Mouse (Mus musculus) midbrain, embryonic 16.5 days (tissue): ENCODE data around the gene Tm9sf4. TPM values are rescaled to one million over a fixed set of nuclear protein-coding genes. Genes with fewer than 3 reads are reported as not detected.

Source experiments
- ATAC-seq: fragments of 200-750 bp; cut with Nextera tagmentation; 2 replicates; pipeline ENCODE4 v1.8.0; 2017; ENCODE audit warnings: moderate TSS enrichment
- H3K27ac ChIP-seq: fragments of 300-500 bp; sonication (generic); 2 replicates; pipeline ENCODE4 v1.5.1; 2014; ENCODE audit warnings: mild to moderate bottlenecking, low read length, mixed read lengths
- H3K27me3 ChIP-seq: fragments of 300-500 bp; sonication (generic); 2 replicates; pipeline ENCODE4 v1.6.1; 2014; ENCODE audit warnings: low read depth, low read length, mixed read lengths; ENCODE audit not compliant: control insufficient read depth, insufficient read depth
- H3K36me3 ChIP-seq: fragments of 300-500 bp; sonication (generic); 2 replicates; pipeline ENCODE4 v1.6.1; 2014; ENCODE audit warnings: mild to moderate bottlenecking, low read length, moderate library complexity, mixed read lengths; ENCODE audit not compliant: control insufficient read depth, insufficient read depth
- H3K4me1 ChIP-seq: fragments of 300-500 bp; sonication (generic); 2 replicates; pipeline ENCODE4 v1.6.1; 2014; ENCODE audit warnings: mild to moderate bottlenecking, low read length, mixed read lengths; ENCODE audit not compliant: control insufficient read depth, insufficient read depth
- H3K4me2 ChIP-seq: fragments of 300-500 bp; sonication (generic); 2 replicates; pipeline ENCODE4 v1.6.1; 2014; ENCODE audit warnings: mild to moderate bottlenecking, low read length, mixed read lengths
- H3K4me3 ChIP-seq: fragments of 300-500 bp; sonication (generic); 2 replicates; pipeline ENCODE4 v1.5.1; 2014; ENCODE audit warnings: low read depth, mild to moderate bottlenecking, low read length, moderate library complexity, mixed read lengths
- H3K9ac ChIP-seq: fragments of 300-500 bp; sonication (generic); 2 replicates; pipeline ENCODE4 v1.6.1; 2014; ENCODE audit warnings: low read depth, low read length, mixed read lengths
- H3K9me3 ChIP-seq: fragments of 300-500 bp; sonication (generic); replicated peaks from 2 replicates; pipeline ENCODE4 v1.6.1; 2014; ENCODE audit warnings: mild to moderate bottlenecking, low read length, mixed read lengths; ENCODE audit not compliant: control insufficient read depth, poor library complexity, severe bottlenecking
- WGBS: fragments of 180-500 bp; shearing (Covaris S2); extraction: QIAGEN DNeasy Blood & Tissue Kit; methylation state at CpG from one replicate; pipeline ENCODE4 v1.1.7; 2014; 5-methylcytosine and 5-hydroxymethylcytosine counted together
- polyA plus RNA-seq: library from polyadenylated mRNA; unstranded; fragments of >200 nt; fragmentation: Nextera tagmentation; extraction: Ambion mirVana; gene quantifications from 2 replicates; pipeline ENCODE4 v1.2.1, GENCODE M21; 2015

Tm9sf4 gene
- polyA plus RNA-seq, 1 experiment from 2014 or later, result 85.8 TPM

DNA sequence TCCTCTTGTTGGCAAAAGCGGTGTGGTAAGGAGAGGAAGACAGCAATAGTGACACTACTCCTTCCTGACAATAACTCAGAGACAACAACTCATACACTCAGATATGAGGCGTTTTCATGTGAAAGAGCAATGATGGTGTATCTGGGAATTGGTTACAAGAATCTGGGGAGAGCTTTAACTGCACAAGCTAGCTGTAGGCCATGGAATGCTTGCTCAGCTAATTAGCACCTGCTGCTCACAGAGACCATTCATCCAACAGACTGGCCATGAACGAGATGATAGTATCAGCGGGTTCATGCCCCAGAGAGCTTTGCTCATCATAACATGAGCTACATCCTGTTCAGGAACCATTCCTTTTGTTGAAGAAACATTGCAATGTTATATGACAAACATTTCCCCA, 76.1 kb downstream of the Tm9sf4 start:
- Histone ChIP-seq H3K4me1 (peaks cover 26% of the 10 kb centered on the region), H3K9ac (no peak overlapping the region), H3K9me3 (no peaks in the 10 kb centered on the region), H3K4me3 (no peak overlapping the region), H3K4me2 (no peak overlapping the region), H3K27ac (no peak overlapping the region), H3K36me3 (peaks cover 20% of the 10 kb centered on the region), H3K27me3 (no peaks in the 10 kb centered on the region)
- no peak for ATAC-seq
- WGBS, result 73% methylated on average over 4 of the region's 4 CpGs

- 71% methylated on average over 4 of the region's 4 CpGs for WGBS
- H3K9me3 ChIP-seq, result no peaks in the 10 kb centered on the region
- no peak for ATAC-seq
These were observed 76.8 kb downstream of the Tm9sf4 start for GRCm38 (mm10) chr2:153237891-153238290.

DNA sequence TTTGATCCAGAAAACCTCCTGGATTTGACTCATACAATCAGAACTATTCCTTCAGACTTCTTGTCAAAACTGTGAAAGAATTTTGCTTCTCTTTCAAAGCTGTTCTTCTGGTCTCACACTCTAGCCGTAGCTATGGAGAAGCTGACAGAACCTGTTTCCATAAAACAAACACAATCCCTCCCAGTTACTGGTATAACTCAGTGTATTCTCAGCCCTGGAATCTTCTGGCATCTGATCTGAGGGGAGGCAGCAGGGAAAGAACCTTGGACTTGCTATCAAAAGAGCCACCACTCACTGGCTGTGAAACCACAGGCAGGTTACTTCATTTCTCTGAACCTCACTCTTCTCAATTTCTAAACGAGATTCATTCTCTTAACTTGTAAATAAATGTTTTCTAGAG, 77.3 kb downstream of the Tm9sf4 start:
- Histone ChIP-seq H3K27ac (no peak overlapping the region), H3K9me3 (no peaks in the 10 kb centered on the region), H3K36me3 (peaks cover 14% of the 10 kb centered on the region), H3K4me1 (peaks cover 37% of the 10 kb centered on the region), H3K27me3 (no peaks in the 10 kb centered on the region), H3K9ac (no peak overlapping the region), H3K4me3 (no peak overlapping the region), H3K4me2 (no peak overlapping the region)
- ATAC-seq, result no peak
- 56% methylated on average over 2 of the region's 2 CpGs for WGBS

More at GRCm38 (mm10) chr2:153237891-153238290, 76.8 kb downstream of the Tm9sf4 start:
- peaks cover 16% of the 10 kb centered on the region for H3K36me3 ChIP-seq
- H3K4me3 ChIP-seq, result no peak overlapping the region
- H3K4me1 ChIP-seq, result peaks cover 33% of the 10 kb centered on the region
- H3K27me3 ChIP-seq, result no peaks in the 10 kb centered on the region
- H3K27ac ChIP-seq, result no peak overlapping the region
- no peak overlapping the region for H3K9ac ChIP-seq
- H3K4me2 ChIP-seq, result no peak overlapping the region

GRCm38 (mm10) chr2:153239021-153239859, 78.1 kb downstream of the Tm9sf4 start:
- peak overlapping the region; percentile 61 for H3K4me2 ChIP-seq
- 35% methylated on average over 7 of the region's 7 CpGs for WGBS
- no peak overlapping the region for H3K27ac ChIP-seq
- peaks cover 10% of the 10 kb centered on the region for H3K36me3 ChIP-seq
- H3K9ac ChIP-seq, result peak overlapping the region; percentile 97
- H3K9me3 ChIP-seq, result no peaks in the 10 kb centered on the region
- peaks cover 37% of the 10 kb centered on the region for H3K4me1 ChIP-seq
- peak overlapping the region; percentile 92 for H3K4me3 ChIP-seq
- ATAC-seq, result no peak
- H3K27me3 ChIP-seq, result no peaks in the 10 kb centered on the region

DNA sequence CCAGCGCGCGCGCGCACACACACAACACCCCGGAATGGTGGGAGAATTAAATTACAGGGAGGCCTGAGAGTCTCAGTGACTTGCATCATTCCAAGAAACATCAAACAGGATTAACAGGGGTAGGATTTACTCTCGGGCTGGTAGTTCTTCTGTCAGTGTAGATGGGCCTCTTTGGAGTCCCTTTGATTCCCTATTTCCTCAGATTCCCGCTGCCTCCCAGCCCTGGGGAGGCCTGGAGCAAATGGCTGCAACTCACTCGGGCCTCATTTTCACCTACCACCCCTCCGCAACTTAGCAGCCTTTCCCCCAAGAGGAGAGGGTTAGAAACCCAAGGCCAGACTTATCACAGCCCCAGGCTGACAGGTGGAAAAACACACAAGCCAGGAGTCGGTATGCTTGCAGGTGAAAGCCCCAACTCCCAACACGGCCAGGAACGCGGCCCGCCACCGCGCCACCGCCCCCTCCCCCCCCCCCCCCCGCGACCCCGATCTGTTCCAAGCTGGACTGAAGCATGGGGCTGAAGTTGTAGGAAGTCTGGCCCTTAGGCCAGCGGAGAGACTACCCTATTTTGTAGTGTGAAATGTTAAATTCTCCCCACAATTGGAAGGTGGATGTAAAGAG, 78.9 kb downstream of the Tm9sf4 start:
- ATAC-seq, result no peak
- H3K27me3 ChIP-seq, result no peaks in the 10 kb centered on the region
- H3K4me1 ChIP-seq, result peaks cover 37% of the 10 kb centered on the region
- no peak overlapping the region; the same call in 1 of the 2 replicates for H3K27ac ChIP-seq
- no peaks in the 10 kb centered on the region for H3K9me3 ChIP-seq
- peaks cover 5% of the 10 kb centered on the region for H3K36me3 ChIP-seq
- H3K4me3 ChIP-seq, result peak overlapping the region; percentile 92
- H3K4me2 ChIP-seq, result peak overlapping the region; percentile 61
- 1% methylated on average over 19 of the region's 22 CpGs for WGBS
- peak overlapping the region; percentile 97 for H3K9ac ChIP-seq

DNA sequence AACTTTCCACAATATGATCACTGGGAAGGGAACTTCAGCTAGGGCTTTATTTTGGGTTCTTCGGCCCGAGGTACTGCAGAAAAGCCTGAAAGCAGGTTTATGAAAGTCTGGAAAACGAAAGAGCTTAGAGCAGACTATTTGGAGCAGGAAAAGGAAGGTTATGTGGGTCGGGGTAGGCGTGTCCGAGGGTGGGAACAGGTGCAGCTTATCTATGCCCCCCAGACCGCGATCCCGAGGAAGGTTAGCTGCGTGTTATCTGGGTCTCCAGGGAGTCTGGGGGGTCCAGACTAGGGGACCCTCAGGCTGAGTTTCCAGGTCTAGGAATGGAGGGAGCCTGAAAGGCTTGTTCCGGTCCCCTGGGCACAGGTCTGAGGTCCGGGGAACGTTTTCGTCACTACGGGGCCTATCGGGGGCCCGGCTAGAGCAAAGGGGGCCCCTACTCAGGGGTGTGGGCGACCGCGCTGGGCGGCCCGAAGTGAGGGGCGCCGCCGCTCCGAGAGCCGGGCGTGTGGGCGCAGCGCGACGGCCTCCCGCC, 79.7 kb downstream of the Tm9sf4 start:
- peak overlapping the region; percentile 97 for H3K9ac ChIP-seq
- H3K9me3 ChIP-seq, result no peaks in the 10 kb centered on the region
- H3K4me1 ChIP-seq, result peaks cover 37% of the 10 kb centered on the region
- H3K4me2 ChIP-seq, result peak overlapping the region; percentile 61
- H3K36me3 ChIP-seq, result no peaks in the 10 kb centered on the region; the same call in 1 of the 2 replicates
- H3K4me3 ChIP-seq, result peak overlapping the region; percentile 92
- peak; percentile 80 for ATAC-seq
- H3K27me3 ChIP-seq, result no peaks in the 10 kb centered on the region
- peak overlapping the region; percentile 84 for H3K27ac ChIP-seq
- 0% methylated on average over 17 of the region's 33 CpGs for WGBS

DNA sequence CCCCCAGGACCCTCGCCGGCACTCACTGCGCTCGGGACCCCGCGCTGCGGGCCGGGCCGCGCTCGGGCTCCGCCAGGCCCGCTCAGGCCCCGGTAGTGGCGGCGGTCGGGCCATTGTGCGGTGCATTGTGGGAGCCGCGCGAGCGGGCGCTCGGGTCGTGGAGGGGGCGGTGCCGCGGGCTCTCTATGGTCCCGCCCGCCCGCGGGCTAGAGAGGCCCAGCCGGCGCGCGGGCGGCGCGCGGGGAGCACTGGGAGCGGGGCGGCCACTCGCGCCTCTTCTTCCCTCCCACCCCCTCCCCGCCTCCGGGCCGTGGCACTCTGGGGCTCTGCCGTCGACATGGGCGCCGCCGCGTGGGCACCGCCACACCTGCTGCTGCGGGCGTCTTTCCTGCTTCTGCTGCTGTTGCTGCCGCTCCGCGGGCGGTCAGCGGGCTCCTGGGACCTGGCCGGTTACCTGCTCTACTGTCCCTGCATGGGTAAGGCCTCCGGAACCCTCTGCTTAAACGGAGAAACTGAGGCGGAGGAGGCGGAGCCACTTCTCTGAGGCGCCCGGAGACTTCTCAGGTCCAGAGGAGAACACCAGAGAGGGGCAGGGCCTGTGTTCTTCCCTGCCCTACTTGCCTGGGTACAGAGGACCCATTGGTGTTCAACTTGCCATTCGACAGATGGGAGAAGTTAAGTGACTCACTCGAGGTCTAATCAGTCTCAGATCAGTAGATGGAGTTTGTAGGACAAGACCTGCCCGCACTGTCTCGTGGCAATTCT, 80.3 kb downstream of the Tm9sf4 start, which contains the start of the genes Plagl2 and Pofut1:
Gene Plagl2 (minus strand): TSS at position 177 of the 765 bp plus-strand sequence.
Gene Pofut1 (plus strand): TSS at position 284 of the 765 bp plus-strand sequence.
- H3K9me3 ChIP-seq, result no peaks in the 10 kb centered on the region
- H3K4me2 ChIP-seq, result peak within 1 kb of the TSS; percentile 61
- peak; percentile 97 for ATAC-seq
- H3K4me3 ChIP-seq, result peak within 1 kb of the TSS; percentile 92
- H3K27me3 ChIP-seq, result no peaks in the 10 kb centered on the region
- WGBS, result under 1% methylated on average over 62 of the region's 72 CpGs
- H3K4me1 ChIP-seq, result peaks cover 37% of the 10 kb centered on the region
- peak within 1 kb of the TSS; percentile 84 for H3K27ac ChIP-seq
- H3K9ac ChIP-seq, result peak within 1 kb of the TSS; percentile 97
- H3K36me3 ChIP-seq, result no peaks in the 10 kb centered on the region; the same call in 1 of the 2 replicates

GRCm38 (mm10) chr2:153242156-153242555, 81.1 kb downstream of the Tm9sf4 start:
- Histone ChIP-seq H3K4me3 (peak overlapping the region; percentile 92), H3K36me3 (no peaks in the 10 kb centered on the region; the same call in 1 of the 2 replicates), H3K27ac (peak overlapping the region; percentile 84), H3K4me1 (peaks cover 37% of the 10 kb centered on the region), H3K9ac (peak overlapping the region; percentile 97), H3K9me3 (no peaks in the 10 kb centered on the region), H3K27me3 (no peaks in the 10 kb centered on the region), H3K4me2 (peak overlapping the region; percentile 61)
- 69% methylated on average over 6 of the region's 6 CpGs for WGBS
- ATAC-seq, result no peak
